ENCODE assay signal across 16 mouse cellular contexts in genomic region chr7:143300681-143301080, GRCm38 (mm10).
DNase-seq lines count a peak whose midpoint lies in the region; ATAC-seq and TF ChIP-seq lines count a peak whose summit lies in the region.
"Had no signal": no experiment of that assay in that cellular context is flagged by ENCODE, and none has a peak within 500 bp of the region (broad histone marks: within the 10 kb centered on the region; RNA-seq: fewer than 3 reads in every experiment).

No protein-coding gene starts in this region.

- H3K27me3 ChIP-seq in heart, embryonic 13.5 days (replicated peaks) = no peaks in the 10 kb centered on the region
- H3K27me3 ChIP-seq in stomach, embryonic 14.5 days (ENCODE audit: control insufficient read depth, insufficient read depth, low read length) = no peaks in the 10 kb centered on the region
- no peaks in the 10 kb centered on the region for H3K27me3 ChIP-seq in stomach, postnatal 0 days (ENCODE audit: control insufficient read depth, insufficient read depth, low read length)
- H3K27me3 ChIP-seq in limb, embryonic 11.5 days (ENCODE audit: control insufficient read depth, insufficient read depth, low read length) = no peaks in the 10 kb centered on the region
- H3K27me3 ChIP-seq: heart, embryonic 12.5 days had no signal

- H3K4me3 ChIP-seq in heart, embryonic 13.5 days = no peak overlapping the region
- H3K4me3 ChIP-seq in stomach, embryonic 14.5 days (ENCODE audit: low read depth, low read length) = no peak overlapping the region
- no peak overlapping the region for H3K4me3 ChIP-seq in stomach, postnatal 0 days (ENCODE audit: low read depth, low read length)
- no peak overlapping the region for H3K4me3 ChIP-seq in limb, embryonic 11.5 days (ENCODE audit: low read depth, low read length)
- H3K4me3 ChIP-seq: forebrain, embryonic 12.5 days; heart, embryonic 12.5 days had no signal

- H3K9me3 ChIP-seq in heart, embryonic 13.5 days = 0 out of 2 replicates have a peak, but pooled peaks cover 5% of the 10 kb centered on the region
- H3K9me3 ChIP-seq in stomach, embryonic 14.5 days (ENCODE audit: control insufficient read depth, low read depth, low read length) = peaks cover 7% of the 10 kb centered on the region; the same call in 1 of the 2 replicates
- H3K9me3 ChIP-seq in stomach, postnatal 0 days (ENCODE audit: control insufficient read depth, low read length) = no peaks in the 10 kb centered on the region
- H3K9me3 ChIP-seq in limb, embryonic 11.5 days (ENCODE audit: control insufficient read depth, low read length) = no peaks in the 10 kb centered on the region

- WGBS in heart, embryonic 13.5 days = 80% methylated on average over 3 of the region's 3 CpGs
- WGBS in stomach, embryonic 14.5 days = 88% methylated on average over 3 of the region's 3 CpGs
- 87% methylated on average over 3 of the region's 3 CpGs for WGBS in stomach, postnatal 0 days
- whole genome bisulfite sequencing in limb, embryonic 11.5 days = 86% methylated on average over 3 of the region's 3 CpGs

- H3K9ac ChIP-seq in heart, embryonic 13.5 days = no peak overlapping the region
- H3K9ac ChIP-seq in stomach, embryonic 14.5 days (replicated peaks; ENCODE audit: low read depth, low read length) = no peak overlapping the region
- no peak overlapping the region for H3K9ac ChIP-seq in stomach, postnatal 0 days (ENCODE audit: low read length)
- H3K9ac ChIP-seq in limb, embryonic 11.5 days (ENCODE audit: low read length) = no peak overlapping the region
- H3K9ac ChIP-seq: forebrain, embryonic 12.5 days had no signal

- H3K27ac ChIP-seq in heart, embryonic 13.5 days (replicated peaks) = peak overlapping the region; percentile 37; the same call in 1 of the 2 replicates
- peak overlapping the region; percentile 84 for H3K27ac ChIP-seq in stomach, embryonic 14.5 days (ENCODE audit: low read length)
- H3K27ac ChIP-seq in stomach, postnatal 0 days (replicated peaks) = no peak overlapping the region
- H3K27ac ChIP-seq in limb, embryonic 11.5 days (replicated peaks; ENCODE audit: low read depth, low read length) = peak overlapping the region; percentile 74; the same call in 1 of the 2 replicates
- H3K27ac ChIP-seq: forebrain, embryonic 12.5 days had no signal

- peaks cover 8% of the 10 kb centered on the region for H3K36me3 ChIP-seq in heart, embryonic 13.5 days
- H3K36me3 ChIP-seq in stomach, embryonic 14.5 days (ENCODE audit: control insufficient read depth, insufficient read depth, low read length) = no peaks in the 10 kb centered on the region
- no peaks in the 10 kb centered on the region; the same call in 1 of the 2 replicates for H3K36me3 ChIP-seq in stomach, postnatal 0 days (ENCODE audit: control insufficient read depth, insufficient read depth, low read length)
- H3K36me3 ChIP-seq in limb, embryonic 11.5 days (ENCODE audit: control insufficient read depth, insufficient read depth, low read length) = no peaks in the 10 kb centered on the region
- H3K36me3 ChIP-seq: forebrain, embryonic 12.5 days had no signal

- ATAC-seq in heart, embryonic 13.5 days (ENCODE audit: extremely low read depth, insufficient number of reproducible peaks, low FRiP score, low TSS enrichment) = no peak
- no peak for ATAC-seq in stomach, embryonic 14.5 days (ENCODE audit: insufficient number of reproducible peaks, insufficient read depth, low FRiP score, low read depth)
- no peak for ATAC-seq in stomach, postnatal 0 days (ENCODE audit: low FRiP score, low TSS enrichment)
- no peak for ATAC-seq in limb, embryonic 11.5 days (ENCODE audit: insufficient number of reproducible peaks, low FRiP score, low TSS enrichment, low read depth)
- ATAC-seq: inflammation-experienced regulatory T-cells, adult 6 months had no signal

- intact Hi-C loops in heart, postnatal 25 days (cut with DNase I) = no loop called here

- peaks cover 57% of the 10 kb centered on the region for H3K4me1 ChIP-seq in heart, embryonic 13.5 days
- peaks cover 23% of the 10 kb centered on the region; the same call in 1 of the 2 replicates for H3K4me1 ChIP-seq in stomach, embryonic 14.5 days (ENCODE audit: control insufficient read depth, insufficient read depth, low read length)
- H3K4me1 ChIP-seq in stomach, postnatal 0 days (replicated peaks; ENCODE audit: control insufficient read depth, insufficient read depth) = peaks cover 5% of the 10 kb centered on the region; the same call in 1 of the 2 replicates
- peaks cover 21% of the 10 kb centered on the region for H3K4me1 ChIP-seq in limb, embryonic 11.5 days (ENCODE audit: control insufficient read depth, insufficient read depth, low read length)

- TF ChIP-seq EP300 in stomach, postnatal 0 days (optimal IDR thresholded peaks at IDR 0.05) = no peak

- no peak overlapping the region for H3K4me2 ChIP-seq in heart, embryonic 13.5 days
- H3K4me2 ChIP-seq in stomach, embryonic 14.5 days (replicated peaks; ENCODE audit: low read depth, low read length) = no peak overlapping the region
- H3K4me2 ChIP-seq in stomach, postnatal 0 days (replicated peaks; ENCODE audit: low read depth) = no peak overlapping the region
- no peak overlapping the region for H3K4me2 ChIP-seq in limb, embryonic 11.5 days (ENCODE audit: low read depth, severe bottlenecking)
- H3K4me2 ChIP-seq: forebrain, embryonic 12.5 days; heart, embryonic 12.5 days; liver, embryonic 11.5 days had no signal

- no peak for DNase-seq in heart, postnatal 25 days (ENCODE audit: low spot score)
- DNase-seq in stomach, postnatal 0 days (ENCODE audit: low spot score) = no peak
- DNase-seq in limb, embryonic 11.5 days (ENCODE audit: low spot score) = no peak
- no peak for DNase-seq in spleen, adult 12 weeks (ENCODE audit: low spot score)
- DNase-seq in layer of hippocampus, adult 11-12 months (ENCODE audit: low spot score) = no peak
- DNase-seq: adrenal gland, adult 8-10 months; B cell, adult 2 months; cerebellum, adult 11 months; cerebellum, postnatal 14 days; lung, adult 2 months had no signal

- TF ChIP-seq CTCF in stomach, postnatal 0 days (IDR thresholded peaks at IDR 0.05; ENCODE audit: low read depth) = no peak
